Mouse (Mus musculus) C2C12 (cell line): ENCODE results near the gene Ddx54. TPM values are rescaled to one million over a fixed set of nuclear protein-coding genes. Genes with fewer than 3 reads are reported as not detected.

ENCODE experiments used
- H3K27me3 ChIP-seq: one replicate; pipeline ENCODE4 v1.6.1; 2011; ENCODE audit not compliant: control insufficient read depth, insufficient read depth, insufficient read length
- H3K36me3 ChIP-seq: one replicate; pipeline ENCODE4 v1.6.1; 2011; ENCODE audit not compliant: control insufficient read depth, insufficient read depth
- H3K4me3 ChIP-seq: one replicate; pipeline ENCODE4 v1.5.1; 2011; ENCODE audit warnings: mild to moderate bottlenecking, control low read depth; ENCODE audit not compliant: poor library complexity, insufficient read depth, severe bottlenecking
- H3K79me2 ChIP-seq: one replicate; pipeline ENCODE4 v1.6.1; 2011; ENCODE audit not compliant: control insufficient read depth, insufficient read depth
- H3K79me3 ChIP-seq: one replicate; pipeline ENCODE4 v1.6.1; 2011; ENCODE audit warnings: low read depth, control low read depth
- H3ac ChIP-seq: one replicate; pipeline ENCODE3; 2011; ENCODE audit warnings: low read depth; ENCODE audit not compliant: control insufficient read depth, insufficient read length
- CEBPB ChIP-seq: IDR thresholded peaks from one replicate; pipeline ENCODE4 v1.6.1; 2011; ENCODE audit warnings: low read depth, mild to moderate bottlenecking, control low read depth, moderate library complexity
- CTCF ChIP-seq: IDR thresholded peaks from one replicate; pipeline ENCODE4 v1.5.1; 2011; ENCODE audit not compliant: control insufficient read depth, insufficient read depth, insufficient read length
- FOSL1 ChIP-seq: IDR thresholded peaks from one replicate; pipeline ENCODE4 v1.8.0; 2011; ENCODE audit warnings: mild to moderate bottlenecking, low read length; ENCODE audit not compliant: poor library complexity, insufficient read depth, severe bottlenecking
- MAX ChIP-seq: IDR thresholded peaks from one replicate; pipeline ENCODE4 v1.6.1; 2011; ENCODE audit warnings: mild to moderate bottlenecking, control low read depth
- MYOD1 ChIP-seq: IDR thresholded peaks from one replicate; pipeline ENCODE4 v1.6.1; 2011; ENCODE audit warnings: low read depth; ENCODE audit not compliant: control insufficient read depth, insufficient read length
- MYOG ChIP-seq: IDR thresholded peaks from one replicate; pipeline ENCODE4 v1.6.1; 2011; ENCODE audit not compliant: control insufficient read depth, insufficient read length; ENCODE audit errors: extremely low read depth
- USF1 ChIP-seq: IDR thresholded peaks from one replicate; pipeline ENCODE4 v1.6.1; 2011; ENCODE audit warnings: low read depth, mild to moderate bottlenecking, control low read depth, moderate library complexity
- polyA plus RNA-seq: library from polyadenylated mRNA; unstranded; fragments of >200 nt; fragmentation: generic; extraction: Trizol; gene quantifications from one replicate; pipeline ENCODE4 v1.2.1, GENCODE M21; 2012; ENCODE audit warnings: missing spikeins

Ddx54 gene
- polyA plus RNA-seq, 1 experiment, result 50.2 TPM

DNA sequence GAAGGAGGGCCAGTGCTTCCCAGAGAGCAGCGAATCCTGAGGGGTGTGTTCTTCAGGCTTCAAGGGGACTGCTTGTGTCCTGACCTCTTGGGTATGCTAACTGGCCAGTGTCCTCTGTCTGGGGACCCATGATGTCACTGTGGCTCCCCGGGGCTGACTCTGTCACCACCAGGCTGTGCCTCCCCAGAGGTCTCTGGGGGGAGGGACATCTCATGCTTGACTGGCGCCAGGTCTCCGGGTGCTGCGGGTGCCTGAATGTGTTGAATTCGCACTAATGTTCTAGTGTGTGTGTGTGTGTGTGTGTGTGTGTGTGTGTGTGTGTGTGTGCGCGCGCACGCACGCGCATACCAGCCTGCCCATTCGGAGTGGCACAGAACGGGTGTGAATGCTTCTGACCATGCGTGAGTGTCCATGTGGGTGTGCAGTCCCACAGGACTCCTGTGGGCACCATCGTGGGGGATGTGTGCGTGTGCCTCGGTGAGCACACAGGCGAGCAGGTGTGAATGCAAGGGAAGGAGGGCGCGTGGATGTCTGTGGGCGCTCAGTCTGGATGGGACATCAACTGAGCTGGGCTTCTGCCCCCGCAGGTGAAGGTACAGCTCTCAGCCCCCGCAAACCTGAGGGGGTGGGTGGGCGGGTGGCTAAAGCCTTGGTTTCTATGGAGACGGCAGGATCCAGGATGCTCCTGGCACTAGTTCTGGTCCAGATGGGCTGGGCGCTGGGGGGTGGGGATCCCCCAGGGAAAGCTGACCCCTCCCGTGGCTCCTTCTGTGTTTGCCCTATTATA lies 40.6 kb downstream of the Ddx54 start:
- no peaks in the 10 kb centered on the region for H3K79me3 ChIP-seq
- H3K4me3 ChIP-seq, result no peak overlapping the region
- H3K27me3 ChIP-seq, result peaks cover 79% of the 10 kb centered on the region
- no peaks in the 10 kb centered on the region for H3K36me3 ChIP-seq
- no peak overlapping the region for H3ac ChIP-seq
- no peak for TF ChIP-seq MYOG
- no peaks in the 10 kb centered on the region for H3K79me2 ChIP-seq

DNA sequence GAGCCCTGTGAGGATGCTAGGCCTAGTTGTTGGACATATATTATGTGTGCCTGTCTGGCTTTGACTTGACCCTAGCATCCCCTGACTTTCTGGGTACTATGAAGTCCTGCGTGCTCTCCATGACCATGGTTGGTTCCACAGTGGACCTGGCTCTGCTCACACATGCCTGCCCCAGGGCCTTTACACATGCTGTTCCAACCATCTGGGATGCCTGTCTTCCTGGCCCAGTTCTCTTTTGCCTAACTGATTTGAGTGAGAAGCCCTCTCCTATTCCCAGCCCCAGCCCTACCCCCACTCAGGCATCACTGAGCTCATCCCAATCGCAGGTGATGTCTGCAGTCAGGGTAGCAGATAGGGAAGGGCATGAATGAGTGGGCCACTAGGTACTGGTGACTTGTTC lies 41.3 kb downstream of the Ddx54 start:
- Histone ChIP-seq H3K79me2 (no peaks in the 10 kb centered on the region), H3K4me3 (no peak overlapping the region), H3K79me3 (no peaks in the 10 kb centered on the region), H3K36me3 (no peaks in the 10 kb centered on the region), H3K27me3 (peaks cover 86% of the 10 kb centered on the region), H3ac (no peak overlapping the region)
- TF ChIP-seq MYOD1 (no peak), FOSL1 (no peak), MYOG (no peak), USF1 (no peak)

DNA sequence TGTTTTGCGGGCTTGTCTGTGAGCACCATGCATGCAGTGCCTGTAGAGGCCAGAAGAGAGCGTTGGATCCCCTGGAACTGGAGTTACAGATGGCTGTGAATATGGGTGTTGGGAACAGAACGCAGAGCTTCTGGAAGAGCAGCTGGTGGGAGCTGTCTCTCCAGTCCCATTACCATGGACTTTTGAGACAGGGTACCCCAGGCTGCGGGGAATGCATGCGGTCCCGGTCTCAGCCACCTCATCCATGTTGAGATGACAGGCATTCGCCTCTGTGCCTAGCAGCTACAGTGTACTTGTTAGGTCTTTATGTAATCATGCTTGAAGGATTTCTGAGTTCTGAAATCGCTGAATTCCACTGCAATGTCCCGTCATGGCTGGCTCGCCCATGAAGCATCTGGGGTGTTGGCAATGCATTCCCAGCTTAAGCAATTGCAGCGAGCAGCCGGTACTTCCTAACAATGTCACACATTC lies 43.8 kb downstream of the Ddx54 start:
- Histone ChIP-seq H3K79me2 (no peaks in the 10 kb centered on the region), H3K36me3 (no peaks in the 10 kb centered on the region), H3ac (no peak overlapping the region), H3K27me3 (peaks cover 79% of the 10 kb centered on the region), H3K4me3 (no peak overlapping the region), H3K79me3 (no peaks in the 10 kb centered on the region)
- TF ChIP-seq CTCF, result no peak
- no peak for TF ChIP-seq CEBPB
- TF ChIP-seq MYOD1, result no peak
- TF ChIP-seq MAX, result no peak
- no peak for TF ChIP-seq FOSL1
- TF ChIP-seq MYOG, result no peak
- no peak for TF ChIP-seq USF1

DNA sequence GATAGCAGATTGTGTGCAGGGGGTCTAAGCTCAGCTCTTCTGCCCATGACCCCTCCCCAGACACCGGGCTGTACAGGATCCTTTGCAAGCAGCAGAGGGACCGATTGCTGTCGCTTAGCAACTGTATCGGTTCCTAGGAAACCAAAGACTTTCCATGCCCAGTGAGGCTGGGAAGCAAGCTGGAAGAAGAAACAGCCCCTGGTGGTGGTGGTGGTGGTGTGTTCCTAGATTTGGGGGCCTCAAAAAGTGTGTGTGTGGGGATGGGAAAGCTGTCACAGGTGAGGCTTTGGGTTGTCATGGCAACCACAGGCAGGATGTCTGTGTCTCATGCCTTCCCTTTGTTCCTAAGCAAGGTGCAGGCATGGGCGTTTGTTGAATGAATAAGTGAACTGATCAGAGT lies 48.3 kb downstream of the Ddx54 start:
- no peaks in the 10 kb centered on the region for H3K79me3 ChIP-seq
- H3ac ChIP-seq, result no peak overlapping the region
- no peaks in the 10 kb centered on the region for H3K79me2 ChIP-seq
- peaks cover 79% of the 10 kb centered on the region for H3K27me3 ChIP-seq
- TF ChIP-seq CTCF, result no peak
- H3K4me3 ChIP-seq, result no peak overlapping the region
- H3K36me3 ChIP-seq, result no peaks in the 10 kb centered on the region

DNA sequence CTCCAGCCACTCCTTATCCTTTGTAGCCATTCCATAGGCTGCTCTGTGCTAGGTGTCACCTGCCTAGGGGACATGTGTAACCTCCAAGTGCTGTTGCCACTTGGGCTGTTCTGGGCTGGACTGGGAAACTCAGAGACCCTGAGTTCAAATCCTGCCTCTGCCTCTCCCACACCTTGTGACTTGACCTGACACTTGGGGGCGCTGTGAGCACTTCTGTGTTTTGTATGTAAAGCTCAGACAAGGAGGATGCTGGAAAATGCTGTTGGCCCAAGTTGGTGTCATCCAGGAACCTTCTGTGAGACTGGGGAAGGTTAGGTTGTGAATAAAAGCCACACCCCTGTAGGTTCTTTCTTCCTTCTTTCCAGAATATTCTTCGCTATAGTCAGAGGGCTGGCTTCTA lies 52.3 kb downstream of the Ddx54 start:
- Histone ChIP-seq H3K79me3 (no peaks in the 10 kb centered on the region), H3K27me3 (peaks cover 61% of the 10 kb centered on the region), H3K79me2 (no peaks in the 10 kb centered on the region), H3ac (no peak overlapping the region), H3K4me3 (no peak overlapping the region), H3K36me3 (no peaks in the 10 kb centered on the region)
- TF ChIP-seq FOSL1 (no peak), MYOD1 (no peak), CEBPB (no peak), CTCF (no peak), MYOG (no peak), USF1 (no peak), MAX (no peak)

DNA sequence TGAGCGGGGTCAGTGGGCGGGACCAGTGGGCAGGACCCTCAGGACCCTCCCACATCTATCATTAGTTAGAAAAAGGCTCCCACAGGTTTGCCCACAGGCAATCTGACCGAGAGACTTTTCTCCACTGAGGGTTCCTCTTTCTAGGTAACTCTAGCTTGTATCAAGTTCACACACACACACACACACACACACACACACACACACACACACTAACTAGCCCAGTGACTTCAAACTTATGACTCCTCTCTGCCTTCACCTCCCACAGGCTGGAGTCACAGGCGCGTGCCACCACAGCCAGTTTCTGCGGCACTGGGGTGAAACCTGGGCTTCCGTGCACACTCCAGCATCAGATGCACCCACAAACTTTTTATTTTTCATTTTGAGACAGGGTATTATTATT lies 56.2 kb downstream of the Ddx54 start:
- H3K36me3 ChIP-seq, result no peaks in the 10 kb centered on the region
- H3K79me2 ChIP-seq, result no peaks in the 10 kb centered on the region
- H3K4me3 ChIP-seq, result no peak overlapping the region
- H3K27me3 ChIP-seq, result peaks cover 39% of the 10 kb centered on the region
- H3K79me3 ChIP-seq, result no peaks in the 10 kb centered on the region
- no peak for TF ChIP-seq FOSL1
- TF ChIP-seq USF1, result no peak
- TF ChIP-seq MYOD1, result no peak
- no peak for TF ChIP-seq CEBPB
- TF ChIP-seq MYOG, result no peak
- TF ChIP-seq MAX, result no peak
- no peak for TF ChIP-seq CTCF
- no peak overlapping the region for H3ac ChIP-seq
